Mouse (Mus musculus): Measurements from ENCODE around the gene Abcb1b.
A peak's percentile ranks its signal among the peaks of the same experiment; 100 is the strongest.
"Not testable (repeated sequence)": the region's sequence is repeated elsewhere in the genome, so short reads cannot be mapped to it uniquely, and the experiment has no call there.

The Abcb1b gene

GRCm38 (mm10) chr5:8797987-8798751, at the start of gene Abcb1b:
Abcb1b (plus strand) TSS chr5:8798147.
- peak; percentile 89 for DNase-seq (ENCODE audit: low read depth)

DNA sequence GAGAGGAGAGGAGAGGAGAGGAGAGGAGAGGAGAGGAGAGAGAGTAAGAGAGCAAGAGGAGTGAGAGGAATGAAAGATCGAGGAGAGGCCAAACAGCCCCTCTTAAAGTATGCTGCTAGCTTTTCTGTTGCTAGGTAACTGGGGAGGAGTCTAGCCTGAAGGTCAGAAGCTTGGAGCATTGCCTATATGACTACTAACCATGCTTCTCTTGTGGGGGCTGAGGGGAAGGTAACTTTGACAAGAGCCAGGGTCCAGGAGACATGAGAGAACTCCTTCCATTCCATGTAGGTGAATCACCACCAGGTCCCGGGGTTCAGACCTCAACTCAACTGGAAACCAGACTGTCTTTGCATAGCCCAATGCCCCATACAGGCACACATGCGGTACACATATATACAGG, 25.1 kb upstream of the Abcb1b start:
- DNase-seq (ENCODE audit: low read depth): no peak

GRCm38 (mm10) chr5:8778311-8778710, 19.6 kb upstream of the Abcb1b start:
- no peak for DNase-seq (ENCODE audit: low read depth)

DNA sequence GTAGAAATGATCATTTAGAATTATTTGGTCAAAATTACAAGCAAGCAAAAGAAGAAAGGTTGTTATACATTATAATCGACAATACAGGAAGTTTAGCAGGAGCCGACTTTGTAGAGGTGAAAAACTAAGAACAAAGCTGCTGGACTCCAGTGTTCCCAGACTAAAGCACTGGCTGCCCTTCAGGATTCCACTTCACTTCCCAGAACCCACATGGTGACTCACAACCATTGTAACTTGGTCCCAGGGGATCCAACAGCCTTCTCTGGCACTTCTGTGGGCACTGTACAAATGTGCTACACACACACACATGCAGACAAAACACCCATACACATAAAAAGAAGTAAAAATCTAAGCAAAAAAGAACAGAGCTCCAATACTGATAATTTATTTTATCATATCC, 19.2 kb upstream of the Abcb1b start:
- DNase-seq (ENCODE audit: low read depth): no peak

DNA sequence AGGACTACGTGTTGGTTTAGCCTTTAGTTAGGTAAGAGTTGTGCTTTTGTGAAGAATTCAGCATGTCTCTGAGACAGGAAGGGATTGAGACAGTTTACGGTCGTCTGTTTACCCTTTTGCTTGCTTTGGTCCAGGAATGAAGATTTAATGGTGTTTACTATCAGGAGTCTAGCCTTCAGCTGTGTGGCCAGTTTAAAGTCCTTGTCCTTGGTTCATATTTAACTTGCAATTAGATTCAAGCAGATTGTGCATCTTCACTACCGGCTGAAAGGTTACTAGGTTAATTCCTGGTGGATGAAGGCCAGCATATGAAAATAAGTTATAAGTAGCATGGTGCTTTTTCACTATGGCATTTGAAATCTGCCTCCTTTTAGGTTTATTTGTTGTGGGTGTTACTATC, 5.7 kb upstream of the Abcb1b start:
- DNase-seq (ENCODE audit: low read depth): no peak

- DNase-seq (ENCODE audit: low read depth): no peak
Measured at GRCm38 (mm10) chr5:8798752-8799115, 787 bp downstream of the Abcb1b start.

GRCm38 (mm10) chr5:8805742-8806141, 7.8 kb downstream of the Abcb1b start:
- DNase-seq (ENCODE audit: low read depth): no peak

GRCm38 (mm10) chr5:8807137-8808004, 9.4 kb downstream of the Abcb1b start:
- DNase-seq (ENCODE audit: low read depth): peak; percentile 73

- peak; percentile 22 for DNase-seq (ENCODE audit: low read depth)
Measured at GRCm38 (mm10) chr5:8813872-8814271, 15.9 kb downstream of the Abcb1b start.

- DNase-seq (ENCODE audit: low read depth): no peak
Measured at GRCm38 (mm10) chr5:8819635-8820591, 22.0 kb downstream of the Abcb1b start.

GRCm38 (mm10) chr5:8820592-8821104, 22.7 kb downstream of the Abcb1b start:
- not testable (repeated sequence) for DNase-seq (ENCODE audit: low read depth)

- DNase-seq (ENCODE audit: low read depth): no peak
Measured at GRCm38 (mm10) chr5:8838661-8839438, 40.9 kb downstream of the Abcb1b start.

- DNase-seq (ENCODE audit: low read depth): no peak
Measured at GRCm38 (mm10) chr5:8839651-8840050, 41.7 kb downstream of the Abcb1b start.

DNA sequence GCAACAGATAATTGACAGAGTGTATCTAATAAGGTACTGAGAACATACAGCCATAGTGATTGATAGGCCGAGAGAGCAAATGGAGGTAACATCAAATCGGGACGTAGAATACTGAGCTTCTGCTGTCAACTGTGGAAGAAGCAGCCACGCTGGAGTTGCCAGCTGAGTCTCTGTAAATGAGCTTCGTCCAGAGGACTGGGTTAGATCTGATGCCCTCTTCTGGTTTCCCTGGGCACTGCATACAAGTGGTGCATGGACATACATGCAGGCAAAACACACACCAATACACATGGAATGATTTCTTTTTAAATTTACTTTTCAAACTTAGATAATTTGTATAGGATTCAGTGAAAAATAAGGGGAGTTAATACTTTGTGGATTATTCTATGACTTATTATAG, 42.9 kb downstream of the Abcb1b start:
- DNase-seq (ENCODE audit: low read depth): peak; percentile 75

DNA sequence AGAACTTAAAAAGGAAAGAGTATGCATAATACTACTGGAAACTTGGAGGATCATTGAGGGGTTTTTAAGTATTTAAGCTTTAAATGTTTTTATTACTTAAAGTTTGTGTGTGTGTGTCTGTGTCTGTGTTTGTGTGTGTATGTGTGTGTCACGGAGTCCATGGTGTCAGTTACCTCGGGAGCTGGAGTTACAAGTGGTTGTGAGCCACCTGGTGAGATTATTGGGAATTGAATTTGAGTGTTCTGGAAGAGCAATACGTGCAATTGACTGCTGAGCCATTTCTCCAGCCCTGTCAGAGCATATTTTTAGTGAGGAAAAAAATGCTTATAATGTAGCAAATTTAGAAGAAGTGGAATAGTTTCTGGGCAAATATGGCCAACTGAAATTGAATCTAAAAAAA, 44.9 kb downstream of the Abcb1b start:
- DNase-seq (ENCODE audit: low read depth): peak; percentile 27

DNA sequence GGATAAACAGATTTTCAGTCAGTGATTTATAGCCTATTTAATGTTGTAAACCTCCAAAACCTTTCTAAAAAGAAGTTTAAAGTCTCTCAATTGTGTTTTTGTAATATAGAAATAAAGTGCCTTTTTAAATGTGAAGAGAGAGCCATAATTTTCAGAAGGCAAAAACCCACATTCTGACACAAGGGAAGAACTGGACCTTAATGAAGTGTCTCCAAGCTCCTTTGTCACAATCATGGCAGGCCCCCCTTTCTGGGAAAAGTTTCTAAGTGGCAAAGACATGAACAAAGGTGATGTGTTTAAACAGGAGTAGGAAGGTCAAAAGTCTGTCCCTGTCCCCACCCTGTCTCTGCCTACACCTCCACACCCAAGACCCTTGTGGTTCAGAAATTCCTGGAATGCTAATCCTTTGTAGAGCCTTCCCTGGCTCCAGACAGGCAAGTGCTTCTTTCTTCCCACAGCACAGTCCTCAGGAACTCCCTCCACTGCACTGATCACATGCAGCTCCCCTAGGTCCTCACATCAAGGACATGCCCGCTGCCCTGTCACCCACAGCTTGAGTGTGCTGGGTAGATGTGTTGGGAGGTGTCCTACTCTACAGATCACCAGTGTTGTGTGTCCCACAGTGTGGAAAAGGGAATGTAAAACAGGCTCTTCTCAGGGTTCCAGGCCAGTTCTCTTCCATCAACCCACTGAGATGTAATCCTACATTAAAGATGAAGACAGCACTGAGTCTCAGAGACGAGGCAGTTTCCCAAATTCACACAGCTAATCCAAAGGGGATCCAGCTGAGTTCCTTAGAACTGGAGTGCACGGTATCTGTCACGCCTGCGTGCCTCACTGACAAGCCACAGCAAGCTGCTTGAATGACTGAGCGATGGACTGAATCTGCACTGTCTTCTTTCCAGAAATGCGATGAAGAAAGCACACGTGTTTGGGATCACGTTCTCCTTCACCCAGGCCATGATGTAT, 50.9 kb downstream of the Abcb1b start:
- not testable (repeated sequence) for DNase-seq (ENCODE audit: low read depth)

- DNase-seq (ENCODE audit: low read depth): no peak
Measured at GRCm38 (mm10) chr5:8850851-8851250, 52.9 kb downstream of the Abcb1b start.

GRCm38 (mm10) chr5:8857201-8857600, 59.3 kb downstream of the Abcb1b start:
- DNase-seq (ENCODE audit: low read depth): no peak

DNA sequence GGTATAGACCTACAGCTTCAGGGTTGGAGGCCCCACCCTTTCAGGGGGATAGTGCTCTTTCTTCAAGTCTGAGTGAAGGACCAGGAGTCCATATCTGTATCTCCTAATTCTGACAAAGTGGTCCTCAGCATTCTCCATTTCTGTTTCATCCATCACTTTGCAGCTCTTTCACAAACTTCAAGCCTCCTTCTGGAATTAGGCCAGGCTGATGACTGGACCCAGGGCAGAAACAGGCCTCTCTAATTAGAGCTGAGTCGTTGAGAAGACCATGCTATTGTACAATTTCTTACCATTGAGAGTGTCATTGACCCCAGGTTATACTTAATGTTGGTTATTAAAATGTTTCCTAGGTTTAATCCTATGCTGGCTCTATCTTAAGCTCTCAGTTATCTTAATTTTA, 63.9 kb downstream of the Abcb1b start:
- DNase-seq (ENCODE audit: low read depth): no peak
